Mouse (Mus musculus): ENCODE measurements around the gene Epha1.

- no peak for TF ChIP-seq CTCF (IDR thresholded peaks at IDR 0.05; ENCODE audit: low read depth)
- TF ChIP-seq EP300 (optimal IDR thresholded peaks at IDR 0.05): no peak
Observed at GRCm38 (mm10) chr6:42365215-42365614, 7.9 kb downstream of the Epha1 start.

All from stomach, postnatal 0 days (tissue).